Mouse (Mus musculus): ENCODE results near the gene Dnase1l3.

DNA sequence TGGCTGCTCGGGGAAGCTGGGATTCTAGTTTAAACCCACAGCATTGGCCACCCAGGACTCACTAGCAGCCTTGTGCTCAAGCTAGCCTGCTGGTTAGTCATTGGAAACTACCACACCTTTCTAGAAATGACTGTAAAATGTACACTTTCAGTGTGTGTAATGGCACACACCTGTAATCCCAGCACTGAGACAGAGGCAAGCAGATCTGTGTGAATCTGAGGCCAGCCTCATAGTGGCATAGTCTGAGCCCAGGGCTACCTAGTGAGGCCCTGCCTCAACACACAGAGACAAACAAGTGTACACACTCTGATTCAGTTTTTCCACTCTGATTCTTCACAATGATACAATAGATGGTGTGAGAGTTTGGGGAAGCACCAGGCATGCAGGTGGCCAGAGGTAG is 5.0 kb downstream of the Dnase1l3 start:
- TF ChIP-seq POLR2A (IDR thresholded peaks at IDR 0.05; ENCODE audit: insufficient read depth, low read depth, low read length) (no peak), CTCF (IDR thresholded peaks at IDR 0.05) (no peak), EP300 (IDR thresholded peaks at IDR 0.05; ENCODE audit: insufficient read depth, low read depth, low read length) (no peak)
